Mouse (Mus musculus): ENCODE measurements around the gene Umod.

Umod gene

GRCm38 (mm10) chr7:119479256-119479655, at the start of gene Umod:
Umod (minus strand) TSS chr7:119479282.
- ATAC-seq (ENCODE audit: low TSS enrichment), result no peak

DNA sequence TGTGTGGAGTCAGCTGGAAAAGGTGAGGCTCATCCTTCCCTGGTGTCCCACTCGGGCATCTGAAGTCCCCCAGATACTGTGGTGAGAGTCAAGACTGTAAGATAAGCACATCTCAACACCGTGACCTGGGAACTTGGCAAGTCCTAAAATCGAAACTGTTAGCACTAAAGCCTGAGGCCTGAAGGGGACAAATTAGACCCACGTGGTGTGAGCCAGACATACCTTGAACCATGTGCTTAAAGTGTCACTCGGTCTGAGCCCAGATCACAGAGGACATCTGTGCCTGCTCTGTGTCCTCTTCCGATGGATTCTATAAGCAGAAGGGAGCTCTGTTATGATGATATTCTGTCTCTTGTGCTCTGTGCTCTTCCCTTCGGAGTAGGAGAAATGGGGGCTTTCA, 49.5 kb upstream of the Umod start:
- ATAC-seq (ENCODE audit: low TSS enrichment), result no peak

DNA sequence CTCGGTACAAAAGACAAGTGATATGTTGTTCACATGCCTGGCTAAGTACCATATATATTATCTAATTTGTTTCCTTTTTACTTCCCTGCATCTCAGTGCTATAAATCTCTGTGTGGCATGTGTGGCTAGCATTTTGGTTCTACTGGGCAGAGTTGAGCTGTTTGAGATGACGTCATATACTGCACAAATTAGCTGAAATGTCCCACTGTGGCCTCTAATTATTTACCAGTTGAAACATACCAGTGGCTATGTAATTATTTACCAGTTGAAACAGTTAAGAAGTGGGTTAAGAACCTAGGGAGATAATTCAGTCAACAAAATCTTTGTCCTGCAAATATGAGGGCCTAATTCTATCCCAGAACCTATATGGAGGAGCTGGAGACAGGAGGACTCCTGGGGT, 48.5 kb upstream of the Umod start:
- no peak for ATAC-seq (ENCODE audit: low TSS enrichment)

GRCm38 (mm10) chr7:119527135-119527534, 48.1 kb upstream of the Umod start:
- ATAC-seq (ENCODE audit: low TSS enrichment), result no peak

- ATAC-seq (ENCODE audit: low TSS enrichment), result no peak
Measured at GRCm38 (mm10) chr7:119526486-119526885, 47.4 kb upstream of the Umod start.

DNA sequence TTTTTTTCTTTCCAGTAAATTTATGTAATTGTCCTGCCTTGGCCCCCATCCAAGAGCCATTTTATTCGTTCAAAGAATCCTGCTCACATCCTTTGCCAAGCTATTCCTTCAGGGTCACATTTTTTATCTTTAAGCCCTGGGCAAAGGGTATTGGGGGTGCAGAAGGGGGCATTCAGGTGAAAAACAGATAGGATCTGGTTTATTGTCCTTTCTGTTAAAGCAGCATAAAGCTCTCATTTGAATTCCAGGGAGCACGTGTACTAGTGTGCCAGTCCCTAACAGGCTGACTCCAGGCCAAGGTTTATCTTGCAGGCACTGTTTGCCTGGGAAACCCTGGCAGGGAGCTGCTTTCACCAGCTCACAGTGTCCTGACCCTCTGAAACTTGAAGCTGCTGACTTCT, 46.8 kb upstream of the Umod start:
- no peak for ATAC-seq (ENCODE audit: low TSS enrichment)

DNA sequence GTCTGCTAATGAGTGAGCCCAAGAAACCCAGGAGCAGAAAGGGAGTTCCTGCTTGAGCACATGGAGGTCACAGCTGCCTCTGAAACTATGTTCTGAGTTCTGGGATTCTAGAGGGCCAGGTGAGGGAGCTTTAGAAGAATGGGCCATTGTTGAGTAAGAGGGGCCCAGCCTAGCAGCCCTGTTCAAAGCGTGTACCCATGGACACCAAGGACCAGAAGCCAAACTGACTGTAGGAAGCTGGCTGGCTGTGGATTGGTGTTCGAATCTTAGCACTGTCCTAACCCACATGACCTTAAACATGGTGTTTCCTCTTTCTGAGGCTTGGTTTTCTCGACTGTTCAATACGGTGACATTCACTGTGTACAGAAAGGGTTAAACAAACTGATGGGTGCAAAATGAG, 44.3 kb upstream of the Umod start, which contains the start of gene Pdilt:
TSS of gene Pdilt (minus strand) at position 101 of the 400 bp plus-strand sequence.
- no peak for ATAC-seq (ENCODE audit: low TSS enrichment)

- no peak for ATAC-seq (ENCODE audit: low TSS enrichment)
Measured at GRCm38 (mm10) chr7:119522385-119522784, 43.3 kb upstream of the Umod start.

DNA sequence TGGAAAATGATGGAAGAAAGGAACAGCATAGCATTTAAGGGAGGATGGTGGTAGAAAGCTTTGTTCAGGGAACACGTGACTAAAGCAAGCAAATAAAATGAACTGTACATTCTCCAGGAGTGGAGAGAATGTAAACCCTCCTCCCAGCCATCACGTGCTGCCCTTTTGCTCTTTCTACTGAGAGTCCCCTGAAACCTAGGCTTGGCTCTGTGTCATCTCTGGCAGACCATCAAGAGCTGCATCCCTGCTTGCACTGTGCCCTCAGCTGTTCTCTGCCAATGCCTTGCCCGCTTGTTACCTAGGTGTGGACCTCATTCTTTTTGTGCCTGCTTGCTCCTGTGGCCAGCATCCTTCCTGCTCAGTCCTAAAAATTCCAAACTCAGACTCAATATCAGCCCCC, 42.7 kb upstream of the Umod start:
- ATAC-seq (ENCODE audit: low TSS enrichment), result no peak

GRCm38 (mm10) chr7:119519654-119520053, 40.6 kb upstream of the Umod start:
- peak; percentile 87 for ATAC-seq (ENCODE audit: low TSS enrichment)

GRCm38 (mm10) chr7:119519163-119519562, 40.1 kb upstream of the Umod start, which contains the start of gene Acsm5:
Acsm5 (plus strand) TSS chr7:119519463.
- no peak for ATAC-seq (ENCODE audit: low TSS enrichment)

DNA sequence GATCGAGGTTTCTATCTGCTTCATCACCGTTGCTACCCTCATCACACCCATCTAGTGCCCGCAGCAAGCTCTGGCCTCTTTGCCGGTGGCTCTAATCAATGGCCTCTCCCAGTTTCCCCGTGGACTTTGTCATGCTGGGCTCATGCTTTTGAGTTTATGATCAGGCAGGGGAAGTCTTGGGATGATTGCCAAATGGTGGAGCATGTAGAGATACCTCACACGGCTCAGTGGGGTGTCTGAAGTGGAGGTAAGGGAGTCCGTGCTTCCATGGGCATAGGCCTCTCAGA, 37.1 kb upstream of the Umod start:
- ATAC-seq (ENCODE audit: low TSS enrichment), result no peak

DNA sequence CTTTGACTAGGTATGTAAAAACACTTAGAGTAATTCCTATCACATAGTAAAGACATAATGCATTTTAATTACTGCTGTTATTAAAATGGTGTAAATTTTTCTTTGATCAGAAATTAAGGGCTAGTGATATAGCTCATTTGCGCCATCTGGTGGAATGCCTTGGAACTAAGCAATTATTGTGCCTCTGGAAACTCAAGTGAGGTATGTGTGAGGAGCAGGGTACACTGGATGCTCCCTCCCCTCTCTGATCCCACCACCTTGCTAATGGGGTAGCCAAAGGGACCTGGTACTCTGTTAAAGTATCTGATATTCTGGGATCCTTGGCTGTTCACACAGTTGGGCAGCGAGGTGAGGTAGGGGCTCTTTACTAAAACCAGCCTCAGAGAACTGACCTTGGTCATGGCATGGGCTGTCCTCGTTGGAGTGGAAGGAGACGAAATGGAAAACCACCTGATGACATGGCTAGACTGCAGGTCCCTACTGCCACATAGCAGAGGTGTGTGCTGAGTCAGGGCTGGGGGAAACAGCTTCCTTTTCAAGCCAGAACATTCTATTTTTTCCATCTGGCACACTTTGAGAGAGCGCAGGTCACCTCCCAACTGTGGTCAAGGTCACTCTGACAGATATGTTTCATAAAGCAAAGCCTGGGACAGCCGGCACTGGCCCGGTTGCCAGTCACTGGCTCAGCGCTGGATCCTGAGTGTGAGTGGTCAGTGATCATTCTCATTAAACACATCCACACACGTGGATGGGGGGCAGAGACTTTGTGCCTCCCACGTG, 36.6 kb upstream of the Umod start:
- no peak for ATAC-seq (ENCODE audit: low TSS enrichment)

DNA sequence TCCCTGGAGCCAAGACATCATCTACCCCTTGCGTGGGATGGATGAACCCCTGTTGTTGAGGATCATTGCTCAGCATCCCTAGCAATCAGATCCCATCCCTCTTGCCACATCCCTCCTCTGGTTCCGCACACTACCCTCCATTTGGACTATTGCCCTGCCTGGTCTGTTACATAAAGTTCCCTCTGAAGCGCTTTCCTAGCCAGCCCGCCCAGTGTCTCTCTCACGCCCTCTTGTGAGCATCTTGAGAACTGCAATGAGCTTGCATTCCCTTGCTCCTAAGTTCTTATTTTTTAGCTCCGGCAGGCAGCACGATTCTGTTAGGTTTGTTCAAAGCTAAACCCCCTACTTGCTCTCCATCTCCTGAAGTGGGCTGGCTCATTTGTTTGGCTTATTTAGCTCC, 34.0 kb upstream of the Umod start:
- peak; percentile 80 for ATAC-seq (ENCODE audit: low TSS enrichment)

DNA sequence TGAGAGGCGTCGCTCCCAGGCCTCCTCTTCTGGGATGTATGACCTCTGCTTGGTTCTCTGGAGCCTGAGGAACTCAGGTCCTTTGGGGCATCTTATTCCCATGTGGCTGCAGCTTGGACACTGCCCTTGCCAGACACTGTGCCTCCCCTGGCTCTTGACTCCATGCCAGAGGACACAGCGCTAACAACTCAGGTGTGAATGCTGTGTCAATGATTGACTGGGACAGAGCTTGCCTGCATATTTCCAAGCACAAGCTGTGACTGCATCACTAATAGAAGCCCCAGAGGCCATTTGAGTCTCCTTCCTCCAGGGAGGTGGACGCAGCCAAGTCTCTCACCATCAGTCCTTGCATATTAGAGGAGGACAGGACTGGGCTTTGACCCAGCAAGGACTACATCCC, 32.1 kb upstream of the Umod start:
- ATAC-seq (ENCODE audit: low TSS enrichment), result no peak

DNA sequence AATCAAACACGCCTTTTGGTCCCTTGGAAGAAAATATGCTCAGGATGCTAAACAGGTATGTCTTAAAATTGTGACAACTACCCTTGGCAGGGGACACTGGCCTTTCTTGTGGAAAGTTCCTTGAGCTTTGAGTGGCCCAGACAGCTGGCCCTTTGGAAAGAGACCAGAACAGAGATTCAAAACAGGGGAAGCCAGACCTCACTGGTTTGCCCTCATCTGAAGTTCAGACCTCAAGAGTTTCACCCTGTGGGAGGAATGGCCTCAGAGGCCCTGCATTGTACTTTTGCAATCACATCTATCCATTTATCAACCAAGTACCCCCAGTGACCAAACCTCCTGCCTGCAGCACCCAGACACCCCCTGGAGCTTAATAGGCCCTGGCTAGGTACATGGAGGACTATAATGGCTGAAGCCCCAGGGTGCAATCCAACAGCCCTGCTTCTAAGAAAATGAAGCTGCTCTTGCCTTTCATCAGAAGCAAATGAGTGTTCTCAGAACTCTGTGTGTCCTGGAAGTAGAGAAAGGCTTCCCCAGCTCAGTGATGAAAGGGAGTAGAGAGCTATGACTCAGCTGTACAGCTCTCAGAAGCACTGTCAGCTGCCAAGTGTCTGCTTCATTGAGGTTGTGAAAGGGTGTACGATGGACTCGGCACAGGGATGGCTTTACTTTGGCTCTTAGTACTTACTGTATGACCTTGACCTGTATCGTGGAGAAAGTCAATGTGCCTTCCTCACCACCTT, 11.1 kb upstream of the Umod start:
- peak; percentile 89 for ATAC-seq (ENCODE audit: low TSS enrichment)

DNA sequence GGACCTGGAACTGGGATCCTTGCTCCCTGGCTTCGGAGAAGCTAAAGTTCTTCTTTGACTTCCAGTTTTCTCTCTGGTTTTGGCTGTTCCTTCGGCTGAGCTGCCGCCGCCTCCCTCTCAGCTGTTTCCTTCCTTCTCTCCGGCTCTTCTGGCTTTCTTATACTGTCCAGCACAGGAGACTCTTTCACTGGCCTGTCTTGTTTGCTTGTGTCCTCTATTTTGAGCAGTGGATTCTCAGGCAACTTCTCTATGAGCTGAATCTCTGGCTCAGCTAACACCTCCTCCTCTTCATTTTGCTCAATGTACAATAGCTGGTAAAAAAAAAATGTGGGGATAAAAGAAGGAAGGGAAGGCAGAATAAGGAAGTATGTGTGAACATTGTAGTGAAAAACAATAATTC, 7.6 kb upstream of the Umod start:
- peak; percentile 94 for ATAC-seq (ENCODE audit: low TSS enrichment)

- no peak for ATAC-seq (ENCODE audit: low TSS enrichment)
Measured at GRCm38 (mm10) chr7:119484154-119484553, 5.1 kb upstream of the Umod start.

DNA sequence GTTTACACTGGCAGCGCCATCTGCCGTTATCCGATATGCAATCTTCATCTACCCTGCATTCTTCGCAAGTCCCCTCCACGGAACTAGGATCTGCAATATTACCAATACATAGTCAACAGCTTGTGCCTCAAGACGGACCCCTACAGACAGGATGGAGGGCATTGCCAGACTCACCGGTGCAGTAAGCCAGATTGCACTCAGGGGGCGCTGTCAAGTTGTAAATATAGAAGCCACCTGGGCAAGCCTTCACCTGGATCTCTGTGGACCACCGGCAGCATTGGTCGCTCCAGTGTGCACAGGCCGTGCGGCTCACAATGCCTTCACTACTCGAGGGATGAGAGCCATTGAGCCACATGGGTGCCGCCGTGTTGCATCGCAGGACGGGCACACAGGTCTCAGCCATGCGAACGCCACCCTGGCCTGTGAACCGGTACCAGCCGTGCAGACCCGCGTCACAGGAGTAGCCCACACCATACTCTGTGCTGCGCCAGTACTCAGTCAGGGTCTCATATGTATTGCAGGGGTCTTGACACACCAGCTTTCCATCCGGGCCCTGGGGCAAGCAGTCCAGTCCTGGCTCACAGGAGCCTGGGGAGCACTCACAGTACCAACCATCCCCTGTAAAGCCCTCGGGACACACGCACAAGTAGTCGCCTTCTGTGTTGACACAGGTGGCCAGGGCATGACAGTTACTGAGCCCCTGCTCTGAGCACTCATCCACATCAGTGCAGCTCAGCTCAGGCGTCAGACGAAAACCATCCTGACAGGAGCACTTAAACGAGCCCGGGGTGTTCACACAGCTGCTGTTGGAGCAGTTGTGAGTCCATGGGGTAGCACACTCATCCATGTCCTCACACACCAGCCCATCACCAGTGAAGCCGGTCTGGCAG, 2.3 kb downstream of the Umod start:
- no peak for ATAC-seq (ENCODE audit: low TSS enrichment)

- ATAC-seq (ENCODE audit: low TSS enrichment), result no peak
Measured at GRCm38 (mm10) chr7:119459185-119459584, 19.9 kb downstream of the Umod start, which contains the start of gene Gp2. Gp2 (minus strand) TSS chr7:119459285.

- ATAC-seq (ENCODE audit: low TSS enrichment), result no peak
Measured at GRCm38 (mm10) chr7:119454192-119454591, 24.9 kb downstream of the Umod start.

GRCm38 (mm10) chr7:119443849-119444248, 35.2 kb downstream of the Umod start:
- no peak; the same call in 1 of the 2 replicates for ATAC-seq (ENCODE audit: low TSS enrichment)
